Mouse (Mus musculus): ENCODE data around the gene Olfr178. TPM values are rescaled to one million over a fixed set of nuclear protein-coding genes. Genes with fewer than 3 reads are reported as not detected.

Olfr178 gene
- polyA plus RNA-seq, 1 experiment from 2014 or later = not detected

- H3K9me3 ChIP-seq (ENCODE audit: control insufficient read depth) = no peaks in the 10 kb centered on the region
- no peak for ATAC-seq
- H3K4me3 ChIP-seq (ENCODE audit: low read depth, low read length) = no peak overlapping the region
- H3K4me2 ChIP-seq (replicated peaks; ENCODE audit: low read depth) = no peak overlapping the region
- no peak overlapping the region for H3K9ac ChIP-seq (ENCODE audit: low read depth, low read length)
- no peak for TF ChIP-seq CTCF (IDR thresholded peaks at IDR 0.05; ENCODE audit: low read depth)
- H3K36me3 ChIP-seq (ENCODE audit: control insufficient read depth, insufficient read depth) = no peaks in the 10 kb centered on the region
- 82% methylated on average over 2 of the region's 2 CpGs for WGBS
- no peak overlapping the region for H3K27ac ChIP-seq (ENCODE audit: low read depth, low read length)
- no peaks in the 10 kb centered on the region for H3K27me3 ChIP-seq (replicated peaks; ENCODE audit: control insufficient read depth, insufficient read depth, low read length)
- H3K4me1 ChIP-seq (replicated peaks; ENCODE audit: control insufficient read depth, insufficient read depth, low read length) = no peaks in the 10 kb centered on the region
Observed at GRCm38 (mm10) chr16:58860032-58860737, 31.7 kb downstream of the Olfr178 start.

Other genes with a start within 250 kb of the Olfr178 start
- 54.5 and 56.7 TPM in 2 replicates for gene Cpox, start 221.8 kb downstream of the Olfr178 start, polyA plus RNA-seq (2015; fragmentation: Nextera tagmentation; extraction: Ambion mirVana)
- 0.20 and 0.34 TPM in 2 replicates for gene Gpr15, start 173.0 kb downstream of the Olfr178 start, polyA plus RNA-seq (2015; fragmentation: Nextera tagmentation; extraction: Ambion mirVana)
- gene Cldnd1, start 164.2 kb downstream of the Olfr178 start, polyA plus RNA-seq (2015; fragmentation: Nextera tagmentation; extraction: Ambion mirVana) = 86.0 and 86.1 TPM in 2 replicates
- not detected in 2 replicates for gene Olfr172, start 128.9 kb downstream of the Olfr178 start, polyA plus RNA-seq (2015; fragmentation: Nextera tagmentation; extraction: Ambion mirVana)
- gene Olfr173, start 91.8 kb downstream of the Olfr178 start, polyA plus RNA-seq (2015; fragmentation: Nextera tagmentation; extraction: Ambion mirVana) = not detected in 2 replicates
- gene Olfr175-ps1, start 65.3 kb downstream of the Olfr178 start, polyA plus RNA-seq (2015; fragmentation: Nextera tagmentation; extraction: Ambion mirVana) = not detected in 2 replicates
- gene Olfr177, start 17.3 kb downstream of the Olfr178 start, polyA plus RNA-seq (2015; fragmentation: Nextera tagmentation; extraction: Ambion mirVana) = not detected in 2 replicates
- not detected in 2 replicates for gene Olfr181, start 36.7 kb upstream of the Olfr178 start, polyA plus RNA-seq (2015; fragmentation: Nextera tagmentation; extraction: Ambion mirVana)
- not detected in 2 replicates for gene Olfr180, start 37.3 kb upstream of the Olfr178 start, polyA plus RNA-seq (2015; fragmentation: Nextera tagmentation; extraction: Ambion mirVana)
- not detected in 2 replicates for gene Olfr183, start 103.3 kb upstream of the Olfr178 start, polyA plus RNA-seq (2015; fragmentation: Nextera tagmentation; extraction: Ambion mirVana)
- not detected in 2 replicates for gene Olfr186, start 138.2 kb upstream of the Olfr178 start, polyA plus RNA-seq (2015; fragmentation: Nextera tagmentation; extraction: Ambion mirVana)
- not detected in 2 replicates for gene Olfr187, start 147.7 kb upstream of the Olfr178 start, polyA plus RNA-seq (2015; fragmentation: Nextera tagmentation; extraction: Ambion mirVana)
- 0.03 and 0.07 TPM in 2 replicates for gene Olfr190, start 185.9 kb upstream of the Olfr178 start, polyA plus RNA-seq (2015; fragmentation: Nextera tagmentation; extraction: Ambion mirVana)
- not detected in 2 replicates for gene Olfr191, start 197.8 kb upstream of the Olfr178 start, polyA plus RNA-seq (2015; fragmentation: Nextera tagmentation; extraction: Ambion mirVana)
- gene Olfr193, start 219.8 kb upstream of the Olfr178 start, polyA plus RNA-seq (2015; fragmentation: Nextera tagmentation; extraction: Ambion mirVana) = not detected in 2 replicates
- not detected in 2 replicates for gene Olfr194, start 229.0 kb upstream of the Olfr178 start, polyA plus RNA-seq (2015; fragmentation: Nextera tagmentation; extraction: Ambion mirVana)

Measured in intestine, postnatal 0 days (tissue).